25 mouse cellular contexts compared by ENCODE assay signal in genomic region chr4:106452401-106452800, GRCm38 (mm10). TPM values are rescaled to one million over a fixed set of nuclear protein-coding genes. Genes with fewer than 3 reads are reported as not detected.
"Had no signal": no experiment of that assay in that cellular context is flagged by ENCODE, and none has a peak within 500 bp of the region (broad histone marks: within the 10 kb centered on the region; RNA-seq: fewer than 3 reads in every experiment).

No protein-coding gene starts in this region.

- H3K27me3 ChIP-seq: limb, embryonic 12.5 days; limb, embryonic 15.5 days; midbrain, embryonic 12.5 days; midbrain, embryonic 15.5 days; neural tube, embryonic 12.5 days; neural tube, embryonic 15.5 days; stomach, embryonic 15.5 days had no signal

- H3K9me3 ChIP-seq: limb, embryonic 12.5 days; limb, embryonic 15.5 days; midbrain, embryonic 12.5 days; midbrain, embryonic 15.5 days; neural tube, embryonic 12.5 days; neural tube, embryonic 15.5 days; stomach, embryonic 15.5 days had no signal

- H3K27ac ChIP-seq: kidney, postnatal 0 days; limb, embryonic 12.5 days; limb, embryonic 15.5 days; liver, embryonic 14.5 days; macrophage; midbrain, embryonic 12.5 days; midbrain, embryonic 15.5 days; neural tube, embryonic 12.5 days; neural tube, embryonic 15.5 days; stomach, embryonic 15.5 days had no signal

- H3K36me3 ChIP-seq: limb, embryonic 12.5 days; limb, embryonic 15.5 days; midbrain, embryonic 12.5 days; midbrain, embryonic 15.5 days; neural tube, embryonic 12.5 days; neural tube, embryonic 15.5 days; stomach, embryonic 15.5 days had no signal

- H3K9ac ChIP-seq: limb, embryonic 12.5 days; limb, embryonic 15.5 days; liver, embryonic 14.5 days; liver, postnatal 0 days; lung, embryonic 14.5 days; midbrain, embryonic 12.5 days; midbrain, embryonic 15.5 days; neural tube, embryonic 12.5 days; neural tube, embryonic 15.5 days; stomach, embryonic 15.5 days had no signal

- H3K4me2 ChIP-seq: limb, embryonic 12.5 days; limb, embryonic 15.5 days; liver, embryonic 11.5 days; lung, embryonic 14.5 days; midbrain, embryonic 12.5 days; midbrain, embryonic 15.5 days; neural tube, embryonic 12.5 days; neural tube, embryonic 15.5 days; stomach, embryonic 15.5 days had no signal

- ATAC-seq: lung, postnatal 0 days; midbrain, embryonic 15.5 days had no signal

- H3K4me1 ChIP-seq: limb, embryonic 12.5 days; limb, embryonic 15.5 days; midbrain, embryonic 12.5 days; midbrain, embryonic 15.5 days; neural tube, embryonic 12.5 days; neural tube, embryonic 15.5 days; stomach, embryonic 15.5 days had no signal

- H3K4me3 ChIP-seq: left cerebral cortex, adult 2 months; limb, embryonic 12.5 days; limb, embryonic 15.5 days; midbrain, embryonic 12.5 days; midbrain, embryonic 15.5 days; neural tube, embryonic 12.5 days; neural tube, embryonic 15.5 days; stomach, embryonic 15.5 days had no signal

- DNase-seq: kidney, adult 2 months; layer of hippocampus, postnatal 36 days; left cerebral cortex, postnatal 4 days; lung, embryonic 14.5 days; spleen, adult 18-20 months; thymus, adult 18-20 months; thymus, postnatal 36 days had no signal

RNA-seq across cellular contexts. Expression of gene Pcsk9, which starts 11.7 kb away (rescaled TPM):
- total RNA-seq: layer of hippocampus, postnatal 36 days had no signal
- polyA plus RNA-seq: macrophage had no signal

RNA-seq across cellular contexts. Expression of gene Bsnd, which starts 39.7 kb away (rescaled TPM):
- total RNA-seq: layer of hippocampus, adult 8-10 months; layer of hippocampus, postnatal 10 days; layer of hippocampus, postnatal 36 days; left cerebral cortex, adult 2 months; left cerebral cortex, postnatal 4 days; megakaryocyte, adult 5-6 weeks had no signal
- polyA plus RNA-seq: large intestine, adult 2 months; limb, embryonic 12.5 days; limb, embryonic 15.5 days; liver, embryonic 11.5 days; liver, embryonic 14.5 days; liver, postnatal 0 days; lung, embryonic 14.5 days; lung, postnatal 0 days; macrophage; midbrain, embryonic 12.5 days; midbrain, embryonic 15.5 days; neural tube, embryonic 12.5 days; neural tube, embryonic 15.5 days; stomach, embryonic 15.5 days had no signal
